Mouse (Mus musculus): ENCODE results near the gene Fut11. TPM values are rescaled to one million over a fixed set of nuclear protein-coding genes. Genes with fewer than 3 reads are reported as not detected.

Fut11 gene
- polyA plus RNA-seq, 1 experiment from 2014 or later, result 20.5 TPM

GRCm38 (mm10) chr14:20691772-20692171 lies 3.0 kb upstream of the Fut11 start:
- Histone ChIP-seq H3K9me3 (replicated peaks; ENCODE audit: control insufficient read depth, low read length) (no peaks in the 10 kb centered on the region), H3K9ac (ENCODE audit: low read length) (no peak overlapping the region), H3K4me2 (ENCODE audit: low read depth, low read length) (no peak overlapping the region), H3K4me1 (ENCODE audit: control insufficient read depth, insufficient read depth, low read length) (peaks cover 16% of the 10 kb centered on the region), H3K27ac (ENCODE audit: low read length) (no peak overlapping the region), H3K27me3 (ENCODE audit: control insufficient read depth, insufficient read depth, low read length) (no peaks in the 10 kb centered on the region), H3K36me3 (ENCODE audit: control insufficient read depth, insufficient read depth) (peaks cover 63% of the 10 kb centered on the region), H3K4me3 (ENCODE audit: low read length) (no peak overlapping the region)
- ATAC-seq (replicated peaks; ENCODE audit: extremely low read depth, insufficient read depth, low FRiP score), result no peak
- 85% methylated on average over 6 of the region's 6 CpGs for WGBS

GRCm38 (mm10) chr14:20693589-20694101 lies 1.1 kb upstream of the Fut11 start:
- Histone ChIP-seq H3K9ac (ENCODE audit: low read length) (no peak overlapping the region), H3K36me3 (ENCODE audit: control insufficient read depth, insufficient read depth) (peaks cover 46% of the 10 kb centered on the region), H3K27me3 (ENCODE audit: control insufficient read depth, insufficient read depth, low read length) (no peaks in the 10 kb centered on the region), H3K27ac (ENCODE audit: low read length) (no peak overlapping the region), H3K9me3 (replicated peaks; ENCODE audit: control insufficient read depth, low read length) (no peaks in the 10 kb centered on the region), H3K4me3 (ENCODE audit: low read length) (no peak overlapping the region), H3K4me2 (ENCODE audit: low read depth, low read length) (no peak overlapping the region), H3K4me1 (ENCODE audit: control insufficient read depth, insufficient read depth, low read length) (peaks cover 31% of the 10 kb centered on the region)
- ATAC-seq (replicated peaks; ENCODE audit: extremely low read depth, insufficient read depth, low FRiP score), result no peak
- WGBS, result 80% methylated on average over 10 of the region's 10 CpGs

GRCm38 (mm10) chr14:20694185-20694883 lies 434 bp upstream of the Fut11 start:
- H3K27ac ChIP-seq (ENCODE audit: low read length), result peak overlapping the region; percentile 98
- peak overlapping the region; percentile 96 for H3K9ac ChIP-seq (ENCODE audit: low read length)
- no peaks in the 10 kb centered on the region for H3K9me3 ChIP-seq (replicated peaks; ENCODE audit: control insufficient read depth, low read length)
- peaks cover 39% of the 10 kb centered on the region for H3K36me3 ChIP-seq (ENCODE audit: control insufficient read depth, insufficient read depth)
- peak; percentile 3; the same call in 1 of the 2 replicates for ATAC-seq (replicated peaks; ENCODE audit: extremely low read depth, insufficient read depth, low FRiP score)
- peak overlapping the region; percentile 91 for H3K4me3 ChIP-seq (ENCODE audit: low read length)
- H3K4me2 ChIP-seq (ENCODE audit: low read depth, low read length), result peak overlapping the region; percentile 90
- H3K27me3 ChIP-seq (ENCODE audit: control insufficient read depth, insufficient read depth, low read length), result no peaks in the 10 kb centered on the region
- 41% methylated on average over 13 of the region's 13 CpGs for WGBS
- peaks cover 33% of the 10 kb centered on the region for H3K4me1 ChIP-seq (ENCODE audit: control insufficient read depth, insufficient read depth, low read length)

GRCm38 (mm10) chr14:20695761-20696520 lies 1.2 kb downstream of the Fut11 start:
- Histone ChIP-seq H3K9me3 (replicated peaks; ENCODE audit: control insufficient read depth, low read length) (no peaks in the 10 kb centered on the region), H3K27me3 (ENCODE audit: control insufficient read depth, insufficient read depth, low read length) (no peaks in the 10 kb centered on the region), H3K4me1 (ENCODE audit: control insufficient read depth, insufficient read depth, low read length) (peaks cover 45% of the 10 kb centered on the region), H3K27ac (ENCODE audit: low read length) (peak overlapping the region; percentile 98), H3K9ac (ENCODE audit: low read length) (peak overlapping the region; percentile 96), H3K4me2 (ENCODE audit: low read depth, low read length) (peak overlapping the region; percentile 90), H3K4me3 (ENCODE audit: low read length) (peak overlapping the region; percentile 91), H3K36me3 (ENCODE audit: control insufficient read depth, insufficient read depth) (peaks cover 26% of the 10 kb centered on the region)
- no peak for ATAC-seq (replicated peaks; ENCODE audit: extremely low read depth, insufficient read depth, low FRiP score)
- whole genome bisulfite sequencing, result 11% methylated on average over 27 of the region's 27 CpGs

GRCm38 (mm10) chr14:20696986-20697385 lies 2.2 kb downstream of the Fut11 start:
- H3K36me3 ChIP-seq (ENCODE audit: control insufficient read depth, insufficient read depth), result peaks cover 16% of the 10 kb centered on the region

GRCm38 (mm10) chr14:20698515-20698914 lies 3.7 kb downstream of the Fut11 start:
- no peak overlapping the region for H3K9ac ChIP-seq (ENCODE audit: low read length)
- peaks cover 55% of the 10 kb centered on the region for H3K4me1 ChIP-seq (ENCODE audit: control insufficient read depth, insufficient read depth, low read length)
- no peak overlapping the region for H3K4me3 ChIP-seq (ENCODE audit: low read length)
- H3K27me3 ChIP-seq (ENCODE audit: control insufficient read depth, insufficient read depth, low read length), result no peaks in the 10 kb centered on the region
- WGBS, result 66% methylated on average over 2 of the region's 2 CpGs
- H3K4me2 ChIP-seq (ENCODE audit: low read depth, low read length), result no peak overlapping the region
- H3K27ac ChIP-seq (ENCODE audit: low read length), result no peak overlapping the region
- no peak for ATAC-seq (replicated peaks; ENCODE audit: extremely low read depth, insufficient read depth, low FRiP score)
- peaks cover 5% of the 10 kb centered on the region; the same call in 1 of the 2 replicates for H3K36me3 ChIP-seq (ENCODE audit: control insufficient read depth, insufficient read depth)
- H3K9me3 ChIP-seq (replicated peaks; ENCODE audit: control insufficient read depth, low read length), result no peaks in the 10 kb centered on the region

More at GRCm38 (mm10) chr14:20696986-20697385, 2.2 kb downstream of the Fut11 start:
- 6% methylated on average over 1 of the region's 1 CpGs for WGBS
- no peaks in the 10 kb centered on the region for H3K9me3 ChIP-seq (replicated peaks; ENCODE audit: control insufficient read depth, low read length)
- H3K9ac ChIP-seq (ENCODE audit: low read length), result peak overlapping the region; percentile 18; the same call in 1 of the 2 replicates
- H3K4me3 ChIP-seq (ENCODE audit: low read length), result peak overlapping the region; percentile 91
- H3K4me1 ChIP-seq (ENCODE audit: control insufficient read depth, insufficient read depth, low read length), result peaks cover 54% of the 10 kb centered on the region
- H3K27me3 ChIP-seq (ENCODE audit: control insufficient read depth, insufficient read depth, low read length), result no peaks in the 10 kb centered on the region
- H3K27ac ChIP-seq (ENCODE audit: low read length), result no peak overlapping the region
- H3K4me2 ChIP-seq (ENCODE audit: low read depth, low read length), result peak overlapping the region; percentile 90
- ATAC-seq (replicated peaks; ENCODE audit: extremely low read depth, insufficient read depth, low FRiP score), result no peak

GRCm38 (mm10) chr14:20700362-20700761 lies 5.6 kb downstream of the Fut11 start:
- Histone ChIP-seq H3K9me3 (replicated peaks; ENCODE audit: control insufficient read depth, low read length) (no peaks in the 10 kb centered on the region), H3K4me3 (ENCODE audit: low read length) (no peak overlapping the region), H3K4me1 (ENCODE audit: control insufficient read depth, insufficient read depth, low read length) (peaks cover 53% of the 10 kb centered on the region), H3K36me3 (ENCODE audit: control insufficient read depth, insufficient read depth) (peaks cover 4% of the 10 kb centered on the region; the same call in 1 of the 2 replicates), H3K9ac (ENCODE audit: low read length) (no peak overlapping the region), H3K4me2 (ENCODE audit: low read depth, low read length) (no peak overlapping the region), H3K27me3 (ENCODE audit: control insufficient read depth, insufficient read depth, low read length) (no peaks in the 10 kb centered on the region), H3K27ac (ENCODE audit: low read length) (no peak overlapping the region)
- WGBS, result 77% methylated on average over 3 of the region's 3 CpGs
- ATAC-seq (replicated peaks; ENCODE audit: extremely low read depth, insufficient read depth, low FRiP score), result no peak

- Histone ChIP-seq H3K27ac (ENCODE audit: low read length) (peak overlapping the region; percentile 92), H3K4me3 (ENCODE audit: low read length) (peak overlapping the region; percentile 96), H3K27me3 (ENCODE audit: control insufficient read depth, insufficient read depth, low read length) (no peaks in the 10 kb centered on the region), H3K9me3 (replicated peaks; ENCODE audit: control insufficient read depth, low read length) (no peaks in the 10 kb centered on the region), H3K36me3 (ENCODE audit: control insufficient read depth, insufficient read depth) (peaks cover 4% of the 10 kb centered on the region; the same call in 1 of the 2 replicates), H3K4me2 (ENCODE audit: low read depth, low read length) (peak overlapping the region; percentile 73), H3K4me1 (ENCODE audit: control insufficient read depth, insufficient read depth, low read length) (peaks cover 46% of the 10 kb centered on the region), H3K9ac (ENCODE audit: low read length) (peak overlapping the region; percentile 97)
- 67% methylated on average over 8 of the region's 8 CpGs for WGBS
- no peak for ATAC-seq (replicated peaks; ENCODE audit: extremely low read depth, insufficient read depth, low FRiP score)
Measured at GRCm38 (mm10) chr14:20701554-20701953, 6.8 kb downstream of the Fut11 start.
